Mouse (Mus musculus) embryonic facial prominence, embryonic 15.5 days (tissue): ENCODE measurements around the gene Gm5148. TPM values are rescaled to one million over a fixed set of nuclear protein-coding genes. Genes with fewer than 3 reads are reported as not detected.

Experiments
- ATAC-seq: fragments of 200-750 bp; cut with Nextera tagmentation; 2 replicates; pipeline ENCODE4 v1.8.0; 2017; ENCODE audit warnings: low read depth, moderate TSS enrichment; ENCODE audit not compliant: insufficient number of reproducible peaks, low FRiP score, low TSS enrichment
- H3K27ac ChIP-seq: fragments of 300-500 bp; sonication (generic); replicated peaks from 2 replicates; pipeline ENCODE4 v1.5.1; 2015; ENCODE audit warnings: mild to moderate bottlenecking, inconsistent platforms
- H3K27me3 ChIP-seq: fragments of 300-500 bp; sonication (generic); 2 replicates; pipeline ENCODE4 v1.6.1; 2015; ENCODE audit warnings: inconsistent platforms
- H3K36me3 ChIP-seq: fragments of 300-500 bp; sonication (generic); 2 replicates; pipeline ENCODE4 v1.6.1; 2015; ENCODE audit warnings: mild to moderate bottlenecking, inconsistent platforms
- H3K4me1 ChIP-seq: fragments of 300-500 bp; sonication (generic); 2 replicates; pipeline ENCODE4 v1.6.1; 2015; ENCODE audit warnings: inconsistent platforms
- H3K4me2 ChIP-seq: fragments of 300-500 bp; sonication (generic); replicated peaks from 2 replicates; pipeline ENCODE4 v1.6.1; 2015; ENCODE audit warnings: mild to moderate bottlenecking, inconsistent platforms
- H3K4me3 ChIP-seq: fragments of 300-500 bp; sonication (generic); replicated peaks from 2 replicates; pipeline ENCODE4 v1.5.1; 2015; ENCODE audit warnings: mild to moderate bottlenecking, inconsistent platforms
- H3K9ac ChIP-seq: fragments of 300-500 bp; sonication (generic); 2 replicates; pipeline ENCODE4 v1.6.1; 2015; ENCODE audit warnings: inconsistent platforms
- H3K9me3 ChIP-seq: fragments of 300-500 bp; sonication (generic); replicated peaks from 2 replicates; pipeline ENCODE4 v1.6.1; 2016; ENCODE audit warnings: inconsistent platforms
- WGBS: fragments of 180-500 bp; shearing (Covaris S2); methylation state at CpG from one replicate; pipeline ENCODE4 v1.1.7; 2015; 5-methylcytosine and 5-hydroxymethylcytosine counted together
- polyA plus RNA-seq: library from polyadenylated mRNA; unstranded; fragments of >200 nt; fragmentation: Nextera tagmentation; extraction: Ambion mirVana; gene quantifications from 2 replicates; pipeline ENCODE4 v1.2.1, GENCODE M21; 2015

Gene Gm5148
- polyA plus RNA-seq, 1 experiment from 2014 or later, result 5.4 TPM

DNA sequence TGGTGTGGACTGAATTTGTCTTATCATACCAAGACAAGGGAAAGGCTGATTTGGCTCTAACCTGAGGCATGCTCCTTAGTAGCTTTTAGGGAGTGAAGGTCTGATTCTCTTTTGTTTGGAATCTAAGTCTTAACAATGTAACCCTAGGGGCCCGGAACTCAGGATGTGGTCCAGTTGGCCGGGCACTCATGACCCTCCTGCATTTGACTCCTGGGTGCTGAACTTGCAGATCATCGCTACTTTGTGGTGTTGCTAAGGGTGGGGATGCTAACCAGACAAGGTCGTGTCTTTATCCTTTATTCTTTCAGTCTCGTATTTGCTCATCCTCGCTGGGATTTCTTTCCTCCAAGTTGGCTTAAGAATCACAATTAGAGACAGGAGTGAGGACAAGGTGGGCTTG lies 37.5 kb downstream of the Gm5148 start:
- Histone ChIP-seq H3K9ac (no peak overlapping the region), H3K27me3 (no peaks in the 10 kb centered on the region), H3K4me1 (peaks cover 16% of the 10 kb centered on the region), H3K9me3 (no peaks in the 10 kb centered on the region), H3K4me3 (peak overlapping the region; percentile 33), H3K36me3 (no peaks in the 10 kb centered on the region), H3K27ac (peak overlapping the region; percentile 52; the same call in 1 of the 2 replicates), H3K4me2 (peak overlapping the region; percentile 61)
- 22% methylated on average over 6 of the region's 6 CpGs for WGBS
- no peak for ATAC-seq

DNA sequence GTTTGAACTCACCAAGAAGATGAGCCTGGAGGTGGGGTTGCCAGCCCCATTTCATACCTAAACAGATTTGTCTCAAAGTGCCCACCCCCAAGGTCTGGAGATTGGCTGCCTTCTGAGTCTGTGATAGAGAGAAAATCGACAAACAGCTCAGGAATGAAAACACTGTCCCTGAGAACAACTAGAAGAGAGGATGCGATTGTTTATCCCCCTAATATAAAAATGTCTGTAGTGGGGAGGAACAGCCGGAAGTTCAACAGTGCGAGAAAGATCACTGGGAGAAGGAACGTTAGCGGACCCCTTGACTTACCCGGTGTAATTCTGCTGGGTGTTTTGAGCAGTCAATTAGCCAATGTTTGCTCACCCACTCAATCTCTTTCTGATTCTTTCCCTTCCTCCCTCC lies 38.1 kb downstream of the Gm5148 start:
- no peaks in the 10 kb centered on the region for H3K36me3 ChIP-seq
- H3K4me2 ChIP-seq, result no peak overlapping the region
- H3K9me3 ChIP-seq, result no peaks in the 10 kb centered on the region
- H3K27me3 ChIP-seq, result no peaks in the 10 kb centered on the region
- H3K4me1 ChIP-seq, result peaks cover 16% of the 10 kb centered on the region
- no peak overlapping the region for H3K9ac ChIP-seq
- no peak for ATAC-seq
- WGBS, result 52% methylated on average over 7 of the region's 7 CpGs
- no peak overlapping the region for H3K4me3 ChIP-seq
- no peak overlapping the region for H3K27ac ChIP-seq

DNA sequence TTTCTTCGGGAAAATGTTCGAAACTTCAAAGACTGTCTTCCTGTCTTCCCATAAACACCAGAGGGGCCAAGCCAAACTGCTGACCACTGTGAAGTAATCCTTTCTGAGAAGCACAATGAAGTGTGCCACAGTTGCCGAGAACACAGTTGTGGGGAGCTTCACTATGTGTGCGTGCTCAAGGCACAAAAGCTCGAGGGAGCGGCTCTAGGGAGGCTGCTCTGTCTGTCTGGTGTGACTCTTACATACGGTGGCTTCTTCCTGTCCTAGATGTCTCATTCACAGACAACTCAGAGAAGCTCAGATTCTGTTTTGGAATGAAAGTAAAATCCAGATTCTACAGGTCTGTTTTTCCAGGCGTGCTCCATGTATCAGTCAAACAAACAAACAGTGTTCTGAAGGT lies 48.0 kb downstream of the Gm5148 start:
- no peak overlapping the region for H3K4me2 ChIP-seq
- WGBS, result 81% methylated on average over 8 of the region's 8 CpGs
- H3K36me3 ChIP-seq, result no peaks in the 10 kb centered on the region
- no peak overlapping the region for H3K27ac ChIP-seq
- H3K4me1 ChIP-seq, result peaks cover 9% of the 10 kb centered on the region; the same call in 1 of the 2 replicates
- no peaks in the 10 kb centered on the region for H3K9me3 ChIP-seq
- no peak overlapping the region for H3K9ac ChIP-seq
- no peak overlapping the region for H3K4me3 ChIP-seq
- H3K27me3 ChIP-seq, result 0 out of 2 replicates have a peak, but pooled peaks cover 6% of the 10 kb centered on the region
- no peak for ATAC-seq

DNA sequence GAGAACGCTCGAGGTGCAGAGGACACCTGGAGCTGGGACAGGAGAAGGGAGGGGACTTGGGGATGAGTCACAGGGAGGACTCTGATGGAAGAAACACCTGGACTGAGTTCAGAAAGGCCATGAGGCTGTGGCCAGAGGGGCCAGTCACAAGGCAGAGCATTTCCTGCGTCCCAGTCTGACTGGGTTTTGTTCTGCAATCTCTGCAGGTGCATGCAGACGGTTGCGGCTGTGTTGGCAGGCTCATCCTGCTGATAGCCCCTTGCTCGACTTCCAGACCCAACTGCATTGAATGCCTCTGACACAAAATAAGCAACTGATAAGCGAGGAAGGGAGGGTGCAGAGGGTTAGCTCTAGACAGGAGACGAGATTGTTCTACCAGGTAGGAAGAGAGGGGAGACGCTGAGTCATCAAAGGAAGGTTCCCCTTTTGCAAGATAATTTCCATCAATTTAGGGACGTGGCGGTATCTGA lies 49.2 kb downstream of the Gm5148 start:
- Histone ChIP-seq H3K9ac (no peak overlapping the region), H3K4me3 (no peak overlapping the region)
- 77% methylated on average over 11 of the region's 11 CpGs for WGBS

DNA sequence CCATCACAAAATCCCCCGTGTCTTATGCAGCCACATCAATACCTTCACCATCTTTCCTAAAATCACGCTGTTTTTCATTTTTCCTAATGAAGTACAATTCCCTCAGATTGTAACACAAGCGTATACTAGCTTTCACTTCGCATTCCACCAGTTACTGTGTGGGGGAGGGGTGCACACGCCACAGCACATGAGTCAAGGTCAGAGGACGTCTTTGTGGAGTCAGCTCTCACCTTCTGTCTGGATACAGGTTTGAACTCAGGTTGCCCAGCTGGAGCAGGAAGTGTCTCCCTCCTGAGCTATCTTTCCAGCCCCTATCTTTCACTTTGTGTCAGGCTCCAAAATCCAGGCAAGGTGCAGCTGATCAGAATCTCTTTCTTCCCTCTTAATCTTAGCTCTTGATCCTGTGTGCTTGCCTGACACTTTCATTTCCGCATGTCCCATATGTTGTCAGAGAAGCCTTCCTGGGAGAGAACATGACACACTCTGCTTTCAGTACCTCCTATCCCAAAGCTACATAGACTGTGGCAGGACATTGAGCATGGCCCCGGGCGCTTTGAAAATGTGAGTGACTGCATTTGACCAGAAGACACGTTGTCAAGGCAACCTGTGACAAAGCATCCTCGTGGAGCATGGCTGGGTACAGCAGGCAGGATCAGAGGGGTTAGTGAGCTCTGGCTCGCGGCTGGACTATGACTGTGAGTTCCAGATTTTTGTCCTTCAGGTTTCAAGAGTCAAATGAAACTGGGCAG lies 50.6 kb downstream of the Gm5148 start:
- 0 out of 2 replicates have a peak, but pooled peaks cover 6% of the 10 kb centered on the region for H3K27me3 ChIP-seq
- H3K36me3 ChIP-seq, result no peaks in the 10 kb centered on the region
- H3K27ac ChIP-seq, result no peak overlapping the region
- no peak overlapping the region for H3K4me2 ChIP-seq
- peaks cover 8% of the 10 kb centered on the region for H3K9me3 ChIP-seq
- ATAC-seq, result no peak
- peaks cover 9% of the 10 kb centered on the region; the same call in 1 of the 2 replicates for H3K4me1 ChIP-seq
- no peak overlapping the region for H3K4me3 ChIP-seq
- no peak overlapping the region for H3K9ac ChIP-seq
- WGBS, result 56% methylated on average over 13 of the region's 13 CpGs

More for the DNA sequence above, 49.2 kb downstream of the Gm5148 start:
- no peaks in the 10 kb centered on the region for H3K9me3 ChIP-seq
- peaks cover 9% of the 10 kb centered on the region; the same call in 1 of the 2 replicates for H3K4me1 ChIP-seq
- no peak for ATAC-seq
- H3K27me3 ChIP-seq, result 0 out of 2 replicates have a peak, but pooled peaks cover 6% of the 10 kb centered on the region
- no peak overlapping the region for H3K27ac ChIP-seq
- H3K4me2 ChIP-seq, result no peak overlapping the region
- no peaks in the 10 kb centered on the region for H3K36me3 ChIP-seq

DNA sequence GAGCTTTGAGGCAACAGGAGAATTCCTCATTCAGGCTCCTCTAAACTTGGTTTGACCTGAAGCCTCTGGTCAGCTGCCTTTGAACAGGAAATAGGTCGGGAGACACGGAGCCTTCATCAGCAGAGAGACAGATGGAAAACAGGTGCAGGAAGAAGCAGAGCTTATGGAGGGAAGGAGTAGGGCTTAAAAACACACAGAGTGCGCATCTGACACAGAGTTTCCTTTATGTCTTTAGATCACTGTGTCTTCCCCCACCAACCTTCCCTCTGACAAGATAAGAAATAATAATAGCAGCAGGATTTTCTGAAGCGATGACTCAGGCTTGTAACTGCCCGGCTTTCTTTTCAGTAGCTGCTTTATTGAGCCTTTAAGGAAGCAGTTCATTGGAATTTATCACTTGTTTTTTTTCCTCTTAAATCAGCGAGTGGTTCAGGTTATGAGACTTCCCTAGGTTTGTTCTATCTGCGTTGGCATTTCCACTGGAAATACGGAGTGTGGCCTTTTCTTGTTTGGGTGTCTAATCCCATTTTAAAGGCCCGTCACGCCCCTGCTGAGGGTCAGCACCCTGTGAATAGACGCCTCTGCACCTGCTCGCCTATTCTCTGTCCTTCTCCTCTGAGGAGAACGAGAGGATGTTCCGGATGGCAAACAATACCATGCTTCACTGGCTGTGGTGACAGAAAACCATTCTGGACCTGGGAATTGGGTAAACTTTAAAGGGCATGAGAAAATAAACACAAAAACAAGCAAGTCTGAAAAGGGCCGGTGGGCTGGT lies 51.8 kb downstream of the Gm5148 start:
- no peaks in the 10 kb centered on the region for H3K36me3 ChIP-seq
- 30% methylated on average over 15 of the region's 15 CpGs for WGBS
- peaks cover 9% of the 10 kb centered on the region; the same call in 1 of the 2 replicates for H3K4me1 ChIP-seq
- H3K4me3 ChIP-seq, result no peak overlapping the region
- H3K27me3 ChIP-seq, result 0 out of 2 replicates have a peak, but pooled peaks cover 6% of the 10 kb centered on the region
- peaks cover 13% of the 10 kb centered on the region for H3K9me3 ChIP-seq
- H3K4me2 ChIP-seq, result no peak overlapping the region
- ATAC-seq, result no peak
- H3K9ac ChIP-seq, result no peak overlapping the region
- H3K27ac ChIP-seq, result no peak overlapping the region

DNA sequence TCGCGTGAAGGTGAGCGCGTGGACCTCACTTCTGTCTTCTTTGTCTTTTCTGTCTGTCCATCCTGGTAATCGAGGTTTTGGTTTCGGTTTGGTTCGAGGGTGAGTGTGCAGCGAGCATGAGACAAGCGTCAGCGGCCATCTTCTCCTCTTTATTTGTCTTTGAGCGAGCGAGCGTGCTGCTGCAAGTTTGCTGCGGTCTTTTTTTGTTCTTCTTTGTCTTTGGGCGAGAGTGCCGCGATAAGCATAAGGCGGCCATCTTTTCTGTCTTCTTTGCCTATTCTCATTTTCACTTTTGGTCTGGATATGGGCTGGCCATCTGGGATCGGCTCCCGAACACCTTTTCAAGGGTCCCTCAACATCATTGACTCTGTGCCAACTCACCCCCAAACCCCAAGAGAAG lies 55.2 kb downstream of the Gm5148 start:
- no peak overlapping the region for H3K4me2 ChIP-seq
- H3K36me3 ChIP-seq, result no peaks in the 10 kb centered on the region
- no peak for ATAC-seq
- peaks cover 13% of the 10 kb centered on the region for H3K9me3 ChIP-seq
- no peak overlapping the region for H3K4me3 ChIP-seq
- no peak overlapping the region for H3K27ac ChIP-seq
- H3K4me1 ChIP-seq, result peaks cover 16% of the 10 kb centered on the region; the same call in 1 of the 2 replicates
- 0 out of 2 replicates have a peak, but pooled peaks cover 6% of the 10 kb centered on the region for H3K27me3 ChIP-seq
- no peak overlapping the region for H3K9ac ChIP-seq
- WGBS, result 96% methylated on average over 20 of the region's 20 CpGs

DNA sequence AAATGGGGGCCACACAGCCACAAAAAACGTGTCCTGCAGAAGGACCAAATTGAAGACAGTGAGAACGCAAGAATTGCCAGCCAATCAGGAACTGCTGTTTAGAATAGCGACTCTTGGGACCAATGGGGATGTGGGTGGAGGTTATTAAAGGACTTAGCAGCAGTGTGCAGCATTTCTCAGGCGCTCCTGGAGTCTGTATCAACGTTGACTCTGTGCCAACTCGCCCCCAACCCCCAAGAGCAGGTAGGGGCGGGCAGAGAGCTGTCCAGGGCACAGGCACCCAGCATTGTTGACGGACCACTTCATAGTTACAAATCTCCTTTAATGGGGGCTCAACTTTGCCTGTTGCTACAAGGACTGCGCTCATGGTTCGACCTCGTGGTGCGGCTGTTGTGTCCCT lies 55.6 kb downstream of the Gm5148 start:
- no peak for ATAC-seq
- H3K4me3 ChIP-seq, result no peak overlapping the region
- H3K9ac ChIP-seq, result no peak overlapping the region
- 0 out of 2 replicates have a peak, but pooled peaks cover 1% of the 10 kb centered on the region for H3K27me3 ChIP-seq
- H3K9me3 ChIP-seq, result peaks cover 13% of the 10 kb centered on the region
- 88% methylated on average over 12 of the region's 12 CpGs for WGBS
- H3K4me2 ChIP-seq, result no peak overlapping the region
- no peak overlapping the region for H3K27ac ChIP-seq
- H3K36me3 ChIP-seq, result no peaks in the 10 kb centered on the region
- peaks cover 13% of the 10 kb centered on the region; the same call in 1 of the 2 replicates for H3K4me1 ChIP-seq

DNA sequence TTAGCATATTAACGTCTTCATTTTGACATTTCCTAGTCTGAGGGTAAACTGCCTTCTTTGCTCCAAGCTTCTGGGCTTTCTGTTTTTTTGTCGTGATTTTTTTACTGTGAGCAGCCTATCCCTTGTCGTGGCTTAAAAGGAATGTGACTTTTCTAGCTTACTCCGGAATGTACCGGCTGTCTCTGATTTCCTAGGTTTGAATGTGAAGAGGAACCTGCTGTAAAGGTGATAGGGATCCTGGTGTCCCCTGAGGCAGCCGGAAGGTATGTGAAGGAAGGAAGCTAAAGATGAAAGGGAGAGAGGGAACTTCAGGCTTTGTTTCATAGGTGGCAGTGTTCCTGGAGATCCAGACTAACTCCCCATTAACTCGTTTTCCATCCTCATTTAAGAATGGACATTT lies 56.6 kb downstream of the Gm5148 start:
- ATAC-seq, result no peak
- Histone ChIP-seq H3K4me3 (no peak overlapping the region), H3K9me3 (peaks cover 13% of the 10 kb centered on the region), H3K9ac (no peak overlapping the region), H3K27me3 (no peaks in the 10 kb centered on the region), H3K4me1 (peaks cover 10% of the 10 kb centered on the region; the same call in 1 of the 2 replicates), H3K36me3 (no peaks in the 10 kb centered on the region), H3K4me2 (no peak overlapping the region), H3K27ac (no peak overlapping the region)
- 24% methylated on average over 7 of the region's 7 CpGs for WGBS

DNA sequence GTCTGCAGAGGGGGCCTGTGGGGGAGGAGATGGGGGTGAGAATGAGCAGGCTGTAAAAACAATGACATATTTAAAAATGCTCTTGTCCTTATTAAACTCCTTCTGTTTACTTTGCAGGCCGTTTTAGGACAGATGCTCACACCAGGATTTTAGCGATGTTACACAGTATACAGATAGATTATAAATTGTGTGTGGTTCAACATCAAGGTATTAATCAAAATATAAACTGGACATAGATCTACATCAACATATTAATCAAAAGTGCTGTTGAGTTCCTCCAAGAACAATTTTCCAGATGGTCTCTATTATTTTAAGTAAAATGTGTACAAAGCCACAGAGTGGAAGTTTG lies 57.2 kb downstream of the Gm5148 start:
- Histone ChIP-seq H3K4me2 (no peak overlapping the region), H3K27ac (no peak overlapping the region), H3K4me3 (no peak overlapping the region), H3K9ac (no peak overlapping the region), H3K4me1 (0 out of 2 replicates have a peak, but pooled peaks cover 7% of the 10 kb centered on the region), H3K27me3 (no peaks in the 10 kb centered on the region), H3K36me3 (no peaks in the 10 kb centered on the region), H3K9me3 (peaks cover 13% of the 10 kb centered on the region)
- WGBS, result 34% methylated on average over 2 of the region's 2 CpGs
- no peak for ATAC-seq
